Mouse (Mus musculus) cerebral cortex, adult 2 months (tissue): ENCODE measurements around the gene Dlg2.

Source experiments
- WGBS: fragments of 180-500 bp; shearing (Covaris S2); methylation state at CpG from one replicate; pipeline ENCODE4 v1.1.7; 2018; 5-methylcytosine and 5-hydroxymethylcytosine counted together

Dlg2 gene

DNA sequence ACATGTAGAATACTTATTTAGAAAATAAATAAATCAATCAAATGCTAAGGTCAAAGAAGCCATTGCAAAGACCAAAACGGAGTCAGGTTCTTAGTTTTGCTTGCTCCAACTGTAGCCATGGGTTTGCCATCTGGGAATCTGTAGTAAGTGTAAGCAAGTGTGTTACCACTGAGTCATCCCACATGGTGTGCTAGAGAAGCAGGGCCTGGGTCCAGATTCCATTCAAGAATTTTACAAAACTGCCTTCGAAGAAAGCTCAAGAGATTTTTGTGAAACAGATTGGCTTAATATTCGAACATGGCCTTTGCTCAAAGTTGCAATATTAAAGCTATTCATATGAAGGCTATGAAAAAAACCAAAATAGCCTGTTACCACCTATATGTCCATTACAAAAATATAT, 633.1 kb downstream of the Dlg2 start:
- WGBS: 45% methylated on average over 3 of the region's 3 CpGs

DNA sequence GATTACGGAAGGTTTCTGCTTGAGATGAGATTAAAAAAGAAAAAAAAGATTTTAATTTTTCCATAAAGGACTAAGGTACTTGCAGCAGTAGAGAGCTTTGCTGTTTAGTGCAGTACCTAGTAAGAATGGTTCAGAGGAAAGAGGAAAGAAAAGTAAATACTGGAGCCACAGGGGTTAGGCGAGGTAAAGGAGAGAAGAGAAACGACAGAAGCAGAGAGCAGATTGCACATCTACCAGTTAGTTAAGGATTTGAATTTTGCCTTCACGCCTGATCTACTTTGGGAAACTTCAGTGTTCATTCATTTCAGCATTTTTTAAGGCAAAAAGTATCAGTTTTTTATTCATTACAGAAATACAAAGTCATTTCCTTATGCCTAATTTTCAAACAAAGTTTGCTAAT, 655.7 kb downstream of the Dlg2 start:
- WGBS: 41% methylated on average over 4 of the region's 4 CpGs

DNA sequence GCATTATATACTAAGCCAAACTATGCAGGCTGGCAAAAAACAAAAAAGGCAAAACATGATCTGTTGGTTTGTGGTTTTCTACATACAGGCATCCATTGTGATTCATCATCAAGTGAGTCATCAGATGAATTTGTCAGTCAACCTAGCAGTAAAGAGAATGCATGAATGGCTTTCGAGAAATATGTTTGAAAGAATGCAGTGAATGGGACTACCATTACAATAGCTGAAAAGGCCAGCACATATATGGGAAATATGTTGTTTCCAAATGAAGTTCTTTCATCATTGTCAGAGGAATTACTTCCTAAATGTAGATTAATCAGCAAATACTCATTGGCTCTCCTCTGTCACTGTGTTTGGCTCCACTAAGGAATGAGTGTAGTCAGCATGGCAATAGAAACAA, 677.6 kb downstream of the Dlg2 start:
- 55% methylated on average over 1 of the region's 1 CpGs for WGBS

GRCm38 (mm10) chr7:91159144-91159543, 682.7 kb downstream of the Dlg2 start:
- 50% methylated on average over 5 of the region's 5 CpGs for WGBS

DNA sequence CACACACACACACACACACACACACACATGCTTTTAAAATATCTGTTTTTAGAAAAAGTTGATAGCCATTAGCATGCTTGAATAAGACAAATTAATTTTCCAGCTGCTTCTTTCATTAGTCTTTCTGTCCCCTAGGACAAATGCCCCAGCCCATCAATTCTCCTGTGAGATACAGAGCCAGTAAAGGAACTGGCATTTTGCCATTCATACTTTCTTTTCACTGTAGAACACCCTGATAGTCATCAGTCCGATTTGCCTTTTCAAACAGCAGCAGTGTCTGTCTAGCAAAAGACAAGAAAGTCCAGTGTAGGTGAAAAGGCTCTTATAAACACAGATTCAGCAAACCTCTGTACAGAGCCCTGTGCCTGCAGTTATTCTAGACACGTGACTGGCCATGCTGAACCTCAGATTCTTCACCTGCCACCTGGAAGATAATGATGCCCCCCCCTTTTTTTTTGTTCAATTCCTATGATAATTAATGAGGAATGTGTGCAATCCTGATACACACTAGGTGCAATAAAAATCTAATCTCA, 685.2 kb downstream of the Dlg2 start:
- WGBS: 26% methylated on average over 2 of the region's 2 CpGs

DNA sequence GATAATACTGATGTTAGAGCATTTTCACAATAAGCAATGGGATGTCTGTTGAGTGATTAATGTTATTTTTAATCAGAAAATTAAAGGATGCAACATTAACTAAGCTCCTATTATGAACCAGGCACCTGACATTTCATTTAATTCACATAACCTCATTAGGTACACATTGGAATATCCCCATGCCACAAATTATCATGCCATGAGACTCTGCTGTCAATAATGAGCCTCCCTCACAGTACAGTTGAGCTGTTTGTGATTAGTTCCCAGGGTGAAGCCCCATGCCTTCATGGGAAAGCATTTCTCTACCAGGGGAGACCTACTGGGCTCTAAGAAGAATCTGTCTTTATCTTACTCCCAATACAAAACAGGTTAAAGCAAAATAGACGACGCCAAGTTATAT, 697.1 kb downstream of the Dlg2 start:
- 81% methylated on average over 2 of the region's 2 CpGs for WGBS

GRCm38 (mm10) chr7:91188211-91188610, 711.7 kb downstream of the Dlg2 start:
- 55% methylated on average over 2 of the region's 2 CpGs for WGBS

GRCm38 (mm10) chr7:91199372-91199771, 722.9 kb downstream of the Dlg2 start:
- 43% methylated on average over 1 of the region's 1 CpGs for WGBS

DNA sequence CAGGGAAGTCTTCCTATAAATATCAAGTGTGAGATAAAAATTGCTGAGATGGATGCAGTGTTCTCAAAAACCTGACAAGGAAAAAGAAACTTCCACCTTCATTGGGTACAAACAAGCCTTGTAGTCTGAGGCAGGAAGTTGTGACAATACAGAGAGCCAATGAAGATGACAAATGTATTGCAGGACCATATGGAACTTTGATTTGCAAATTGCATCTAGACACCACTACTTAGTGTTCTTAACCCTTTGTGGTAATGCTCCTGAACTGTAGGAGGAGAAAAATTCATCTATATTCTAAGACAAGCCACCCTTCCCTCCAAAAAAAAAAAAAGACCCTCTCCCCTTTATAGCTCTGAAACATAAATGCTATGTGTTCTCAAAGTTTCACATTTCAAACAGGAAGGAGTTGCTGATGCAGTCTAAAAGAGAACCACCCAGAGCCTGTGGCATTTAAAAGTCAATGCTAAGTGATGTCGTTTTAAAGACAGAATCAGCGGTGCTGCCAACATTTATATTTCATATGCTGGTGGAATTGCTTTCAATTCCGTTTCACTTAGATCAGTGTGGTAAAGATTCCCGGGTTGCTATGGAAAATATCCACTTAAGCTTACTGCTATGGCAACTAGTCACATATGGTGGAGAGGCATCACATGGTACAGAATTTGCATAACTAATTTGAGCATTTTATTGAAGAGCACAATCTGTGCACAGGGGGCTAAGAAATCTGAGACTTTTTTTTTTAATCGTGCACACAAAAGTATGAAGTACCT, 731.8 kb downstream of the Dlg2 start:
- WGBS: 34% methylated on average over 5 of the region's 5 CpGs

GRCm38 (mm10) chr7:91208973-91209372, 732.5 kb downstream of the Dlg2 start:
- WGBS: 43% methylated on average over 6 of the region's 6 CpGs

- WGBS: 26% methylated on average over 1 of the region's 1 CpGs
These were observed 735.8 kb downstream of the Dlg2 start for GRCm38 (mm10) chr7:91212236-91212635.

DNA sequence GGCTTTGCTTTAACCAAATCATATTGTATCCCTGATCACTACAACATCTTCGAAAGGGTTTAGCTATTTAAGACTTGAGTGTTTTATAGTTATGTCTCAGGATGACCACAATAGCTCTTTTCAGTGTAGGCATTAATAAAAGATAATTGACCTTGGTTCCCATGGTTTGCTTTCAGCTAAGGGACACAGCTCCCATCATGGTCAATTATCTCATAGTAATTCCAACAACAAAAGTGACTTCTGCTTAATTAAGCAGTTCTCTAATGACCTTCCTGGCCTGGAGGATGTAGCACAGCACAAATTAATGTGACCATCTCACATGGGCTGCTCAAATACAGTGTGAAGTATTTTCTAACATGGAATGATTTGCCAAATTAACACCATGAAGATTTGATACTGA, 738.4 kb downstream of the Dlg2 start:
- WGBS: 51% methylated on average over 1 of the region's 1 CpGs

GRCm38 (mm10) chr7:91218321-91218987, 742.0 kb downstream of the Dlg2 start:
- 32% methylated on average over 7 of the region's 7 CpGs for WGBS

DNA sequence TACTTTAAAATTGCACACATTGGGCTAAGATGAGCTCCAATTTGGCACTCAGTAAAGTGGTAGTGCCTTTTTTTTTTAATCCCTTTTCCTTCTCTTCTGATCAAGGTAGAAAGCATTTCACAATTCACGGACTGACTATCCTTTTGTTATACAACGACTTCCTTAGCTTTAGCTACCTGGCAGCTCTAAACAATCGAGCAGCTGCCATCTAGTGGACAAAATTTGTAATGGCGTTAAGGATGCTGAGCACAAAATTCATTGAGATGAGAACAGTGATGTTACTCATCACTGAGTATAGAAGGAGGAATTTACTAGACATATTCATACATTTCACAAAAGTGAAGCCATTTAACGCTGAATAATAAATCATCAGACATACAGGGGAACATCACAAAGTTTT, 750.0 kb downstream of the Dlg2 start:
- under 1% methylated on average over 5 of the region's 5 CpGs for WGBS

DNA sequence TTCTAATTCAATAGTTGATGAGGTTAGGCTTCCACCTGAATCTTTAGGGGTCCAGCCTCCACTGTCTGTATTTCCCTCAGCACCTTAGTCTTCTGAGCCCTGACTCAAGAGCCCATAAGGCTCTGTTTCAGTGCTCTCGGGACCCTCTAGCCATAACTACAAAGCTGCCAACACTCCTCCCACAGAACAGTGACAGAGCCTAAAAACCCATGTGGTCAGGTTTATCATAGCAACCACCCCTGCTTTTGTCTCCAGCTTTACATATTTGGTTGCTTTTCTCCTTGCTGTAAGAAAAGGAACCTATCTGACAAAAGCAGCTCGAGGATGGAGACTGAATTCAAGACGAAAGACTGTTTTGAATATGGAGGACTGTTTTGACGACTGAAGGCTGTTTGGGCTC, 765.2 kb downstream of the Dlg2 start:
- WGBS: 25% methylated on average over 4 of the region's 4 CpGs

DNA sequence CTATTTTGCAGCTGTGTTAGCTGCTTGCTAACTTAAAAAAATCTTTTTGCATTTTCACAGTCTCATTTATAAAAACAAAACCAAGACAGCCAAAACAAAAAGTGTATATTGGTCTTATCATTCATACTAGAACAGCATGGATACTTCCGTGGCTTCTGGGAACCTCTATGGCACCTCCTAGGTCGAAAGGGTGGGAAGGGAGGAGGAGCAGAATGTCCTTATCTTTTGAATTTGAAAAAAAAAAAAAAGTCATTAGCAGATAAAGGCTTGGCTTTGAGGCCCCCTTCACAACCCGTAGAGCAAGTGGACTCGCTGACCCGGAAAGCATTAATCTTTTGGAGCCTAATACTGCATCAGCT, 785.2 kb downstream of the Dlg2 start:
- 2% methylated on average over 5 of the region's 5 CpGs for WGBS

GRCm38 (mm10) chr7:91262031-91262951, 785.8 kb downstream of the Dlg2 start:
- WGBS: under 1% methylated on average over 34 of the region's 34 CpGs

GRCm38 (mm10) chr7:91262998-91263397, 786.5 kb downstream of the Dlg2 start:
- WGBS: 5% methylated on average over 9 of the region's 9 CpGs

DNA sequence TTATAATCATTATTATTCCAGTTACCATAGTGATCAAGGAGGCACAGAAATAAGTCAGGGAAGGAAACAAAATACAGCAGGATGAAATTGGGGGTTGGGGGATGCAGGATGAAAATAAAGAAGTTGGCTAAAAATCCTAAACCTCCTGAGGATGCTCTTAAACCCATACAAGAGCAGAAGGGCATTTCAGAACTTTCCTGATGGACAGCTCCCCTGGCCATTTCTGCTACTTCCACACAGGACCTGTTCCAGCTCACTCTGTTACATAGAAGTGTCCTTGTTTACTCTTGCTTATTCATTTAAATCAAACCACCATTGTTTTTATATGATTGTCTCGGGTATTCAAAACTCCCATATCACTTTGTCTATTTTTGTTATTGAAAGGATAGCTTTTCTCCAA, 791.3 kb downstream of the Dlg2 start:
- 41% methylated on average over 1 of the region's 1 CpGs for WGBS

DNA sequence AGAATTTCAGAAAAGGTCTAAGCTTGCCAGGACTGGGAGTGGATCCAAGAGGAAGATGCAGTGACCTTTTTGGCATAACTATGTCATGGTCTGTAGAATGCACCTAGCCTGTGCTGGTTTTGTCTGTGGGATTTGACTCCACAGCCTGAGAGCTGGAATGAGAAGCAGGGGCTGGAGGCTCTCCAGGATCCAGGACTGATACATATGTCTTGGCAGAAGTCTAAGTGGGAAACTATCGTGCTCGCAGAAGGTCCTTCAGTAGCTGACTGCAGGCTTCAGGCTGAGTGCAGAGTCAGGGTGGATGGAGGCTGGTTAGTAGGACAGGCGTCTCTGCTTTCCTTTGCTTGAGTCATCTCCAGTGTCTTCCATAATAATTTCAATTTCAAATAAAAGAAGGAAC, 807.7 kb downstream of the Dlg2 start:
- WGBS: 42% methylated on average over 3 of the region's 3 CpGs

- 37% methylated on average over 3 of the region's 3 CpGs for WGBS
These were observed 811.9 kb downstream of the Dlg2 start for GRCm38 (mm10) chr7:91288324-91288723.

- 36% methylated on average over 2 of the region's 2 CpGs for WGBS
These were observed 819.7 kb downstream of the Dlg2 start for GRCm38 (mm10) chr7:91296127-91296526.
